In the genomic region with DNA sequence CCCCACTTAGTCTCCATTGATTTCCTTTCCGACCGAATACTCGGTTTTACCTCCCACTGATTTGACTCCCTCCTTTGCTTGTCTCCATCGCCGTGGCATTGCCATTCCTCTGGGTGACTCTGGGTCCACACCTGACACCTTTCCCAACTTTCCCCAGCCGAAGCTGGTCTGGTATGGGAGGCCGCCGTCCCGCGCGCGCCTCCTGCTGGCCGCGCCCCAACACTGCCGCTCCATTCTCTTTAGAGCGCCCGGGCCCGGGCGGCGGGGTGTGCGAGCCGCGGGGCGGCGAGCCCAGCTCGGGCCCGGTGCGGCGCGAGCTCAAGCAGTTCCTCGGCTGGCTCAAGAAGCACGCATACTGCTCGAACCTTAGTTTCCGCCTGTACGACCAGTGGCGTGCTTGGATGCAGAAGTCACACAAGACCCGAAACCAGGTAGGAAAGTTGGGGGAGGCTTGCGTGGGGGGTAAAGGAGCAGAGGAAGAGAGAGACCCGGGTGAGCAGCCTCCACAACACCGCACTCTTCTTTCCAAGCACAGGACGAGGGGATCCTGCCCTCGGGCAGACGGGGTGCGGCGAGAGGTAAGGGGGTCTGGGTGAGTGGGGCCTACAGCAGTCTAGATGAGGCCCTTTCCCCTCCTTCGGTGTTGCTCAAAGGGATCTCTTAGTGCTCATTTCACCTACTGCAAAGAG, we compare ENCODE assay signal across 8 mouse cellular contexts. TPM values are rescaled to one million over a fixed set of nuclear protein-coding genes. Genes with fewer than 3 reads are reported as not detected.
DNase-seq lines count a peak whose midpoint lies in the region; ATAC-seq and TF ChIP-seq lines count a peak whose summit lies in the region.

No protein-coding gene starts in this region.

- peaks cover 50% of the 10 kb centered on the region for H3K36me3 ChIP-seq in G1E (replicated peaks)
- peaks cover 8% of the 10 kb centered on the region for H3K36me3 ChIP-seq in intestine, embryonic 15.5 days
- peaks cover 22% of the 10 kb centered on the region for H3K36me3 ChIP-seq in liver, embryonic 15.5 days (replicated peaks)

- no peaks in the 10 kb centered on the region for H3K9me3 ChIP-seq in G1E (replicated peaks)
- H3K9me3 ChIP-seq in intestine, embryonic 15.5 days, result no peaks in the 10 kb centered on the region
- H3K9me3 ChIP-seq in liver, embryonic 15.5 days (replicated peaks), result no peaks in the 10 kb centered on the region

- peak; percentile 89 for TF ChIP-seq CTCF in G1E (IDR thresholded peaks at IDR 0.05; ENCODE audit: low read depth, low read length)
- TF ChIP-seq CTCF in olfactory bulb, adult 2 months (IDR thresholded peaks at IDR 0.05; ENCODE audit: insufficient read depth, low read depth, low read length), result peak; percentile 95

- peak; percentile 74 for DNase-seq in 3134 (ENCODE audit: extremely low read depth, insufficient read length, low spot score)
- DNase-seq in G1E (ENCODE audit: low spot score), result peak; percentile 81
- DNase-seq in cerebellum, postnatal 14 days, result peak; percentile 83 to 86
- peak; percentile 82 for DNase-seq in gastrocnemius, postnatal 14 days
- peak; percentile 65 for DNase-seq in urinary bladder, postnatal 25 days (ENCODE audit: low spot score)

- peaks cover 75% of the 10 kb centered on the region for H3K4me1 ChIP-seq in G1E (ENCODE audit: insufficient read depth, low read depth, low read length)
- H3K4me1 ChIP-seq in intestine, embryonic 15.5 days (replicated peaks), result peaks cover 50% of the 10 kb centered on the region
- H3K4me1 ChIP-seq in liver, embryonic 15.5 days (replicated peaks), result peaks cover 93% of the 10 kb centered on the region
- peaks cover 42% of the 10 kb centered on the region for H3K4me1 ChIP-seq in olfactory bulb, adult 2 months (ENCODE audit: control insufficient read depth, insufficient read depth, low read length)

- H3K4me3 ChIP-seq in G1E (ENCODE audit: low read depth, low read length), result no peak overlapping the region; the same call in 1 of the 2 replicates
- no peak overlapping the region for H3K4me3 ChIP-seq in intestine, embryonic 15.5 days (replicated peaks)
- 0 out of 2 replicates have a peak overlapping the region, but pooled peaks have one; percentile 32 for H3K4me3 ChIP-seq in liver, embryonic 15.5 days (replicated peaks)
- H3K4me3 ChIP-seq in olfactory bulb, adult 2 months (ENCODE audit: insufficient read depth, low read depth, low read length), result no peak overlapping the region

- no peak overlapping the region; the same call in 1 of the 2 replicates for H3K4me2 ChIP-seq in intestine, embryonic 15.5 days (replicated peaks)
- peak overlapping the region; percentile 77 for H3K4me2 ChIP-seq in liver, embryonic 15.5 days

- H3K9ac ChIP-seq in intestine, embryonic 15.5 days, result no peak overlapping the region
- no peak overlapping the region for H3K9ac ChIP-seq in liver, embryonic 15.5 days

- 16% methylated on average over 46 of the region's 46 CpGs for WGBS in intestine, embryonic 15.5 days
- WGBS in liver, embryonic 15.5 days (ENCODE audit: insufficient replicate concordance), result 14% methylated on average over 46 of the region's 46 CpGs
- 17% methylated on average over 46 of the region's 46 CpGs for WGBS in olfactory bulb, adult 2 months

- ATAC-seq in G1E (ENCODE audit: extremely low read depth, insufficient number of reproducible peaks, low FRiP score, poor library complexity, severe bottlenecking), result no peak
- peak; percentile 27 for ATAC-seq in intestine, embryonic 15.5 days
- no peak for ATAC-seq in liver, embryonic 15.5 days (ENCODE audit: insufficient read depth)

- H3K27ac ChIP-seq in intestine, embryonic 15.5 days, result no peak overlapping the region
- H3K27ac ChIP-seq in liver, embryonic 15.5 days (replicated peaks), result no peak overlapping the region
- no peak overlapping the region for H3K27ac ChIP-seq in olfactory bulb, adult 2 months (ENCODE audit: insufficient read depth, low read depth, low read length)

- TF ChIP-seq POLR2A in olfactory bulb, adult 2 months (IDR thresholded peaks at IDR 0.05; ENCODE audit: insufficient read depth, low read depth, low read length), result no peak

- intact Hi-C loops in gastrocnemius, postnatal 14 days (cut with DNase I; ENCODE audit: low total_unique reads), result loop anchor here (5.0 kb wide), 1 partner anchor 171 kb away; no protein-coding TSS in a partner anchor

- H3K27me3 ChIP-seq in G1E (ENCODE audit: insufficient read depth, low read length), result peaks cover 22% of the 10 kb centered on the region
- H3K27me3 ChIP-seq in intestine, embryonic 15.5 days (replicated peaks), result peaks cover 55% of the 10 kb centered on the region
- H3K27me3 ChIP-seq in liver, embryonic 15.5 days, result peaks cover 59% of the 10 kb centered on the region

RNA-seq across cellular contexts. Expression of gene Rex1bd, which starts 3.3 kb away (rescaled TPM):
- 43.6 and 44.2 TPM in 2 replicates for total RNA-seq in G1E (2014; fragmentation: Nextera tagmentation)
- 86.9 and 94.9 TPM in 2 replicates for total RNA-seq in G1E (2017)
- 187 and 223 TPM in 2 replicates for polyA plus RNA-seq in G1E (2012)
- total RNA-seq in gastrocnemius, postnatal 14 days (2021), result 100 to 1,000 TPM; 118 to 122 TPM
- polyA plus RNA-seq in intestine, embryonic 15.5 days (2015; fragmentation: Nextera tagmentation; extraction: Ambion mirVana), result 121 and 132 TPM in 2 replicates
- polyA plus RNA-seq in liver, embryonic 15.5 days (2015; fragmentation: Nextera tagmentation; extraction: Ambion mirVana), result 58.0 and 60.5 TPM in 2 replicates
- not detected in 2 replicates for polyA plus RNA-seq in olfactory bulb, adult 2 months (2012; ENCODE audit: insufficient read depth, insufficient read length, low replicate concordance, missing spikeins)

RNA-seq across cellular contexts. Expression of gene Uba52, which starts 7.4 kb away (rescaled TPM):
- 4,646 and 5,141 TPM in 2 replicates for total RNA-seq in G1E (2014; fragmentation: Nextera tagmentation)
- 3,490 and 3,572 TPM in 2 replicates for total RNA-seq in G1E (2017)
- polyA plus RNA-seq in G1E (2012), result 592 and 1,322 TPM in 2 replicates
- total RNA-seq in gastrocnemius, postnatal 14 days (2021), result 1,000 to 10,000 TPM; 1,030 to 1,066 TPM
- polyA plus RNA-seq in intestine, embryonic 15.5 days (2015; fragmentation: Nextera tagmentation; extraction: Ambion mirVana), result 957 and 992 TPM in 2 replicates
- polyA plus RNA-seq in liver, embryonic 15.5 days (2015; fragmentation: Nextera tagmentation; extraction: Ambion mirVana), result 466 and 562 TPM in 2 replicates
- 789 TPM in 1 of 2 replicates, not detected in the other for polyA plus RNA-seq in olfactory bulb, adult 2 months (2012; ENCODE audit: insufficient read depth, insufficient read length, low replicate concordance, missing spikeins)

RNA-seq across cellular contexts. Expression of gene Crlf1, which starts 10.2 kb away (rescaled TPM):
- total RNA-seq in G1E (2014; fragmentation: Nextera tagmentation) (not detected in 2 replicates), G1E (2017) (not detected in 2 replicates)
- not detected in 2 replicates for polyA plus RNA-seq in G1E (2012)
- 1 to 10 TPM; 1.5 to 1.9 TPM for total RNA-seq in gastrocnemius, postnatal 14 days (2021)
- polyA plus RNA-seq in intestine, embryonic 15.5 days (2015; fragmentation: Nextera tagmentation; extraction: Ambion mirVana), result 0.95 and 1.2 TPM in 2 replicates
- polyA plus RNA-seq in liver, embryonic 15.5 days (2015; fragmentation: Nextera tagmentation; extraction: Ambion mirVana), result 0.97 and 1.7 TPM in 2 replicates
- not detected in 2 replicates for polyA plus RNA-seq in olfactory bulb, adult 2 months (2012; ENCODE audit: insufficient read depth, insufficient read length, low replicate concordance, missing spikeins)

RNA-seq across cellular contexts. Expression of gene Tmem59l, which starts 16.0 kb away (rescaled TPM):
- total RNA-seq in G1E (2014; fragmentation: Nextera tagmentation) (not detected in 2 replicates), G1E (2017) (0.12 TPM in 1 of 2 replicates, not detected in the other)
- polyA plus RNA-seq in G1E (2012), result 0.03 TPM in 1 of 2 replicates, not detected in the other
- not detected for total RNA-seq in gastrocnemius, postnatal 14 days (2021)
- 3.2 and 4.2 TPM in 2 replicates for polyA plus RNA-seq in intestine, embryonic 15.5 days (2015; fragmentation: Nextera tagmentation; extraction: Ambion mirVana)
- not detected in 2 replicates for polyA plus RNA-seq in liver, embryonic 15.5 days (2015; fragmentation: Nextera tagmentation; extraction: Ambion mirVana)
- not detected in 2 replicates for polyA plus RNA-seq in olfactory bulb, adult 2 months (2012; ENCODE audit: insufficient read depth, insufficient read length, low replicate concordance, missing spikeins)

RNA-seq across cellular contexts. Expression of gene Fkbp8, which starts 24.3 kb away (rescaled TPM):
- 228 and 232 TPM in 2 replicates for total RNA-seq in G1E (2014; fragmentation: Nextera tagmentation)
- 206 and 221 TPM in 2 replicates for total RNA-seq in G1E (2017)
- polyA plus RNA-seq in G1E (2012), result 939 and 1,510 TPM in 2 replicates
- total RNA-seq in gastrocnemius, postnatal 14 days (2021), result 100 to 1,000 TPM; 116 to 117 TPM
- 277 and 331 TPM in 2 replicates for polyA plus RNA-seq in intestine, embryonic 15.5 days (2015; fragmentation: Nextera tagmentation; extraction: Ambion mirVana)
- 163 and 186 TPM in 2 replicates for polyA plus RNA-seq in liver, embryonic 15.5 days (2015; fragmentation: Nextera tagmentation; extraction: Ambion mirVana)
- not detected in 2 replicates for polyA plus RNA-seq in olfactory bulb, adult 2 months (2012; ENCODE audit: insufficient read depth, insufficient read length, low replicate concordance, missing spikeins)
